Mouse (Mus musculus) limb, embryonic 15.5 days (tissue): Measurements from ENCODE around the gene Kif7. TPM values are rescaled to one million over a fixed set of nuclear protein-coding genes. Genes with fewer than 3 reads are reported as not detected.
A peak's percentile ranks its signal among the peaks of the same experiment; 100 is the strongest.

Experiments used
- ATAC-seq: fragments of 200-750 bp; cut with Nextera tagmentation; 2 replicates; pipeline ENCODE4 v1.8.0; 2017; ENCODE audit warnings: low read depth, moderate TSS enrichment; ENCODE audit not compliant: insufficient number of reproducible peaks, low FRiP score, low TSS enrichment
- H3K27ac ChIP-seq: fragments of 300-500 bp; sonication (generic); 2 replicates; pipeline ENCODE4 v1.5.1; 2015; ENCODE audit warnings: moderate library complexity, mild to moderate bottlenecking, inconsistent platforms
- H3K27me3 ChIP-seq: fragments of 300-500 bp; sonication (generic); 2 replicates; pipeline ENCODE4 v1.6.1; 2015; ENCODE audit warnings: inconsistent platforms
- H3K36me3 ChIP-seq: fragments of 300-500 bp; sonication (generic); 2 replicates; pipeline ENCODE4 v1.6.1; 2015; ENCODE audit warnings: inconsistent platforms
- H3K4me1 ChIP-seq: fragments of 300-500 bp; sonication (generic); 2 replicates; pipeline ENCODE4 v1.6.1; 2015; ENCODE audit warnings: inconsistent platforms
- H3K4me2 ChIP-seq: fragments of 300-500 bp; sonication (generic); 2 replicates; pipeline ENCODE4 v1.6.1; 2015; ENCODE audit warnings: mild to moderate bottlenecking, inconsistent platforms
- H3K4me3 ChIP-seq: fragments of 300-500 bp; sonication (generic); 2 replicates; pipeline ENCODE4 v1.5.1; 2015; ENCODE audit warnings: mild to moderate bottlenecking, inconsistent platforms
- H3K9ac ChIP-seq: fragments of 300-500 bp; sonication (generic); 2 replicates; pipeline ENCODE4 v1.6.1; 2015; ENCODE audit warnings: inconsistent platforms
- H3K9me3 ChIP-seq: fragments of 300-500 bp; sonication (generic); 2 replicates; pipeline ENCODE4 v1.6.1; 2016; ENCODE audit warnings: inconsistent platforms
- WGBS: fragments of 180-500 bp; shearing (Covaris S2); methylation state at CpG from one replicate; pipeline ENCODE4 v1.1.7; 2015; 5-methylcytosine and 5-hydroxymethylcytosine counted together
- polyA plus RNA-seq: library from polyadenylated mRNA; unstranded; fragments of >200 nt; fragmentation: Nextera tagmentation; extraction: Ambion mirVana; gene quantifications from 2 replicates; pipeline ENCODE4 v1.2.1, GENCODE M21; 2015

The Kif7 gene
- 4.8 and 6.2 TPM in 2 replicates for polyA plus RNA-seq

DNA sequence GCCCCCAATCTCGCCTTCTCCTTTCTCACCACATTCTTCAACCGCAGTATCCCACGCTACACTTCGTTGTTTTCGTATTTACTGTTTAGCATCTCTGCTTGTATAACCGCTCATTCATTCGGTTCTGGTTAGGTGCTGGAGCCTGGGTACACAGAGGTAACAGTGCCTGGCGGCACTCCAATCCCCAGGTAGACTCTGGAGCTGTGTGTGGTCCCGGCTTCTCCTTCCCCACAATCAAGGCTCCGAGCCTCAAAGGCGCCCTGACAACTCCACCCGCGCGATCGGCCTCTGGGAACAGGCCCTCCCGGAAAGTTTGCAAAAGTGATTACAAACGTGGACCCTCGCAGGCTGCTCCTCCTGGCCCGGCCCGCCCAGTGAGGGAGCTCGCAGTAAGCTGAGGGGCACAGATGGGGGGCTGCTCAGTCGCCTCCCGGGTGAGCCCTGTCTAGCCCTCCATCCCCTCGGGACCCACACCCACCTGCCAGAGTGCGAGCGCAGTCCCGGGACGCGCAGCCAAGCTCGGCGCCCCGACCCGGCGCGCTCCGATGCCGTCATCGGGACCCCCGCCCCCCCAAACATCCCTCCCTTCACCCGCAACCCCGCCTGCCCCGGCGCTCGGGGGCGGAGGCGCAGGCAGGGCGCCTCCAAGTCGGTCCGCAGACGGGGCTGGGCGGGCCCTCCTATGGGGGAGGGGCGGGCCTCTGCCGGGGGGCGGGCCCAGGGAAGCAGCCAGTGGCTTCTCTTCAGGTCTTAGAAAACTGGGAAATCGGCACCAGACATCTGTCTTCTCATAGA is at the start of gene Kif7:
Kif7 (minus strand) TSS at position 534 of the 795 bp plus-strand sequence.
- H3K9me3 ChIP-seq = no peaks in the 10 kb centered on the region
- H3K27ac ChIP-seq = peak within 1 kb of the TSS; percentile 59
- peaks cover 14% of the 10 kb centered on the region for H3K4me1 ChIP-seq
- peaks cover 19% of the 10 kb centered on the region for H3K27me3 ChIP-seq
- H3K4me3 ChIP-seq = peak within 1 kb of the TSS; percentile 72
- ATAC-seq = peak; percentile 91
- peak within 1 kb of the TSS; percentile 80 for H3K4me2 ChIP-seq
- peak within 1 kb of the TSS; percentile 63 for H3K9ac ChIP-seq
- H3K36me3 ChIP-seq = peaks cover 7% of the 10 kb centered on the region; the same call in 1 of the 2 replicates
- WGBS = under 1% methylated on average over 48 of the region's 55 CpGs

DNA sequence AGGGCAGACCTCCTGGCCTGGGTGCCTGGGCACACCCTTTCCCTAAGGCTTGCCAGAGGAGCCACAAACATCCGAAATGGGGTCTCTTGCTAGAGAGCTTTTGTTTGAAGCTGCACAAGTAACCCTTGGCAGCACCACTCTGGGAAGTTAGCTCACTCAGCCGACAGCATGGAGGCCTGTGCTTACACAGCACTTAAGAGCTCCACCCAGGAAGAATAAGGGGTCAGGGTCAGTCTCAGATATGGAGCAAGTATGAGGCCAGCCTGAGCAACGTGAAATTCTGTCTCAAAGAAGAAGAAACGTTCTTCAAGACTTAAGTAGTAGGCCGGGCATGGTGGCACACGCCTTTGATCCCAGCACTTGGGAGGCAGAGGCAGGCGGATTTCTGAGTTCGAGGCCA is 46.6 kb upstream of the Kif7 start:
- no peak overlapping the region for H3K9ac ChIP-seq
- no peaks in the 10 kb centered on the region for H3K9me3 ChIP-seq
- H3K4me1 ChIP-seq = no peaks in the 10 kb centered on the region
- H3K36me3 ChIP-seq = no peaks in the 10 kb centered on the region
- no peak overlapping the region for H3K4me2 ChIP-seq
- no peak overlapping the region for H3K27ac ChIP-seq
- ATAC-seq = no peak
- 77% methylated on average over 8 of the region's 8 CpGs for WGBS
- no peaks in the 10 kb centered on the region for H3K27me3 ChIP-seq
- no peak overlapping the region for H3K4me3 ChIP-seq

DNA sequence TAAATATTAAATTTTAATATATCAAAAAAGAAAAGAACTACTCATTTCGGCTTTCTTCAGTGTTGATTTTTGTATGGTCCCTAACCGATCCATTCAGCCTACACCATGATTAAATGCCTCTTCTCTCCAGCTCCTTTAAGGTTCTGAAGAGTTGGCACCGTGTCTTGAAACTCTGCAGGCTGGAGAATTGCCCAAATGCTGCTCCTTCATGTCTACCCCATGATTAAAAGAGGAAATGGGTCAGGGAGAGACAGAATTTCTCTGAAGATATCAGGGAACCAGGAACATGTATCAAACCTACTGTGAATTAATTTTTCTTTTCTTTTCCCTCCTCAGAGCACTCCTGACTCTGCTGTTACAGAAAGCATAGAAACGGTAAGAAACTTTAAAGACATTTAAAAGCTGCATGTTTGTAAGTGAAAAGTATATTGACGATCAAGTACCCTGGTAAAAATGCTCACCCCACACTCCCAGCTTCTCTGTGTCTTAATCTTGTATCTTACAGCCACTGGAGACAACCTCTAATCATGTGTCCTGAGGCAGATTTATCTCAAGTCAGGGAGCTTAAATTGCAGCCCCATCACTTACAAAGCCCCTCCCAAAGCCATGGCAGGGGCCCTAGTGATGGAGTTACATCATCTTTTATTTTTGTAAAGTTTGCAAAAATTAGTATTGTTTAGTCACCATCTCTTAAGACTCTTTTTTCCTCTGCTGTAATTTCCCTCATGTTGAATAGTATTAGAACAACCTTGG is 45.8 kb upstream of the Kif7 start:
- 74% methylated on average over 5 of the region's 5 CpGs for WGBS
- no peaks in the 10 kb centered on the region for H3K9me3 ChIP-seq
- no peak for ATAC-seq
- H3K27me3 ChIP-seq = no peaks in the 10 kb centered on the region
- H3K4me1 ChIP-seq = no peaks in the 10 kb centered on the region
- no peak overlapping the region for H3K27ac ChIP-seq
- no peak overlapping the region for H3K4me2 ChIP-seq
- no peak overlapping the region for H3K4me3 ChIP-seq
- H3K36me3 ChIP-seq = no peaks in the 10 kb centered on the region
- H3K9ac ChIP-seq = no peak overlapping the region

DNA sequence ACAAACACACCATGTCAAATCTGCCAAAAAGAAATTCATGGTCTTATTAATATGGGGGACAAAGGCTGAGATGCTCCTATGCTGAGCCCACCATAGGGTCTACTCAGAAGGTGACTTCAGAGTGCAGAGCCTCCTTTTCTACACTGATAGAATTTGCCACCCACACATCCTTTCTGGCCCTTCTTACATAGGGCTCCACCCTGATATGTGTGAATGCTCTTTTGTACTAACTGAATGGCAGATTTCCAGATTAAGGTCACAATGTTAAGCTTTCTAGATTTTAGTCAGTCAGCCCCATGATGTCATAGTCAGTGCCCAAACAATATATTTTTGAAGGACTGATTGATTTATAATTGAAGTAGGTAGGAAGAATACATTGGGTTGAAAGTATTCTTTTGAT is 44.2 kb upstream of the Kif7 start:
- no peak for ATAC-seq

DNA sequence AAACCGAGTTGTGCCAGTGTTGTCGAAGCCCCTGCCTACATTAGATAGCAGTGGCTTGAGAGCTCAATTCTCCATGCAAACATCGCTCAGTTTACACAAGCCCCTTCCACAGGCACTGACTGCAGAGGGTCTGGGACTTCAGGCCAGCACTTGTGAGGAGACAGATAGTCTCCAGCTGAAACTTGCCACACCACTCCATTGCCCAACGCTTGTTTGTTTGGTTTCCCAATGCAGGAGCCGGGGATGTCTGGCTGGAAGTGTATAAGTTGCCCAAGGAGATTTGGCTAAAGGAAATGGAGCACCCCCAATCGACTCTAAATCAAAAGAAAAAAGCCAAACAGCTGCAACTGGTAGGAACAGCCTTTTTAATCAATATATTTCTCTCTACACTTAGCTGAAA is 42.7 kb upstream of the Kif7 start:
- Histone ChIP-seq H3K4me3 (no peak overlapping the region), H3K9ac (no peak overlapping the region), H3K36me3 (no peaks in the 10 kb centered on the region), H3K4me2 (no peak overlapping the region), H3K9me3 (no peaks in the 10 kb centered on the region), H3K27me3 (no peaks in the 10 kb centered on the region), H3K27ac (no peak overlapping the region), H3K4me1 (no peaks in the 10 kb centered on the region)
- WGBS = 66% methylated on average over 6 of the region's 6 CpGs
- no peak for ATAC-seq

More for the DNA sequence above, 44.2 kb upstream of the Kif7 start:
- no peak overlapping the region for H3K4me2 ChIP-seq
- H3K9ac ChIP-seq = no peak overlapping the region
- H3K36me3 ChIP-seq = no peaks in the 10 kb centered on the region
- H3K27me3 ChIP-seq = no peaks in the 10 kb centered on the region
- no peak overlapping the region for H3K27ac ChIP-seq
- no peak overlapping the region for H3K4me3 ChIP-seq
- no peaks in the 10 kb centered on the region for H3K9me3 ChIP-seq
- no peaks in the 10 kb centered on the region for H3K4me1 ChIP-seq

DNA sequence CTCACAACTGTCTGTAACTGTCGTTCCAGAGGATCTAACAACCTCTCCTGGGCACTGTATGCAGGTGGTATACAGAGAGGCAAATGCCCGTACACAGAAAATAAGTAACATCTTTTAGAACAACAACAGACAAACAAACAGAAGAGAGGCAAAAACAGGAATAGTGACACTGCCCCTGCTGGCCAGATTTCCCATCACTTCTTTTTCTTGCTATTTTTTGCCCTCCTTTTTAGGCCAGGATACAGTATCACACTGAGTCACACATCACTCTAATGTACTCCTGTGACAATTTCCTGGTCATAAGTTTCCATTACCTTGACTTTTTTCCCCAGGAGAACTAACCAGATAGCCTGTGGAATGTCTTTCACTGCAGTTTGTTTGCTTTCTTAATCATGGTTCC is 40.8 kb upstream of the Kif7 start:
- H3K4me3 ChIP-seq = no peak overlapping the region
- no peak overlapping the region for H3K27ac ChIP-seq
- no peaks in the 10 kb centered on the region for H3K27me3 ChIP-seq
- ATAC-seq = no peak
- no peaks in the 10 kb centered on the region for H3K9me3 ChIP-seq
- H3K4me1 ChIP-seq = no peaks in the 10 kb centered on the region
- H3K4me2 ChIP-seq = no peak overlapping the region
- 50% methylated on average over 2 of the region's 2 CpGs for WGBS
- H3K9ac ChIP-seq = no peak overlapping the region
- no peaks in the 10 kb centered on the region for H3K36me3 ChIP-seq

DNA sequence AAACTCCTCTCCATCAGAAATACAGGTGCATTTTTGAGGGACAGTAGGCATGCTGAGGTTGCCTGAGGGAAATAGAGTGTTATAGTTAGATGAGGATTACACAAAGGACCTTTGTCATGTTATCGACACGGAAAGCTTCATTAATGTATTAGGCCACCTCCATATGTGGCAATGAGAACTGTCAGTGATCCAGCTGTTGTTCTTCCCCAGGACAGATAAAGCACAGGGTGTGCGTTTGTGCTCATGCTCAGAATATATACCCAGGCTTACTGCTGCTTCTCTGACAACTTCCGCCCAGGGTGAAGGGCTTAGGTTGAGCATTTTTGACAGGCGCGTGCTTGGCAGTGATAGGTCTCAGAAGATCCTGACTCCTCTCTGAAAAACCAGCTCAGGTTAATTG is 34.0 kb upstream of the Kif7 start:
- H3K4me3 ChIP-seq = no peak overlapping the region
- WGBS = 86% methylated on average over 6 of the region's 6 CpGs
- no peak overlapping the region for H3K9ac ChIP-seq
- H3K4me1 ChIP-seq = no peaks in the 10 kb centered on the region
- H3K4me2 ChIP-seq = no peak overlapping the region
- no peak overlapping the region for H3K27ac ChIP-seq
- no peaks in the 10 kb centered on the region for H3K36me3 ChIP-seq
- no peak for ATAC-seq
- H3K27me3 ChIP-seq = no peaks in the 10 kb centered on the region; the same call in 1 of the 2 replicates
- H3K9me3 ChIP-seq = no peaks in the 10 kb centered on the region

DNA sequence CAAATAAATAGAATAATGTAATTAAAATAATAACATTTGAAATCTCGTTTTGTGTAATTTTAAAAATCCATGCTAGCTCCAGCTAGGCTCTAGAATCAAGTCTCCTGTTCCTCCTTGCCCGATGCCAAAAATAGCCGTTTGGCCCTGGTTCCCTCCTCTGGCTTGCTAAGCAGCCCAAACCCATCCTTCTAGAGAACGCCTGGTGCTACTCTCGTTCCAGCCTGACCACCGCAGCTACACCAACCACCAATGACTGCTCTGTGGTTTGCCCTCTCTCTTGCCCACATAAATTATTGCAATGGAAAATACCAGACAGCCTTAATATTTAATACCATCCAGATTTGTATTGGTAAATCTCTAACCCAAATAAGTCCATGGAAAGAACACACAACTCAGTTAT is 32.1 kb upstream of the Kif7 start:
- no peak overlapping the region for H3K4me2 ChIP-seq
- WGBS = 75% methylated on average over 6 of the region's 6 CpGs
- ATAC-seq = no peak
- H3K9me3 ChIP-seq = no peaks in the 10 kb centered on the region
- no peak overlapping the region for H3K27ac ChIP-seq
- no peak overlapping the region for H3K9ac ChIP-seq
- no peak overlapping the region for H3K4me3 ChIP-seq
- no peaks in the 10 kb centered on the region; the same call in 1 of the 2 replicates for H3K27me3 ChIP-seq
- no peaks in the 10 kb centered on the region for H3K36me3 ChIP-seq
- H3K4me1 ChIP-seq = peaks cover 5% of the 10 kb centered on the region; the same call in 1 of the 2 replicates

DNA sequence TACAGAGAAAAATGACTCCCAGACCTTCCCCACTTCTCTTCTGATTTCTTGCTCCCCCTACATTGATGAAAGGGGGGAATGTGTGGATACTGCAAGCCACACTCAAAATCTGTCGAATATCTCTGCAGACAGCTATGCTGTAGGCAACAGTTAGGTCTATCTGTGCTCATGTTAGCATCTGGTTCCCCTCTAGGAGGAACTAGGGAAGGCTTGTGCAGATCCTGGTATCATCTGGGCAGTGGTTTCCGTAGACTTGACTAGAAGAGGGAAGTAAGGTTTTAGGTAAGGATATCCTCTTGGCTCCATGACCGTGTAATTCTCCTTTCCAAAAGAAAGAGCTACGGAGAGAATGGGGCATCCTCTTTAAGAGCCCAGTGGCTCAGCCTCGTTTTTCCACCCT is 29.1 kb upstream of the Kif7 start:
- H3K4me1 ChIP-seq = peaks cover 5% of the 10 kb centered on the region; the same call in 1 of the 2 replicates
- H3K27me3 ChIP-seq = no peaks in the 10 kb centered on the region; the same call in 1 of the 2 replicates

DNA sequence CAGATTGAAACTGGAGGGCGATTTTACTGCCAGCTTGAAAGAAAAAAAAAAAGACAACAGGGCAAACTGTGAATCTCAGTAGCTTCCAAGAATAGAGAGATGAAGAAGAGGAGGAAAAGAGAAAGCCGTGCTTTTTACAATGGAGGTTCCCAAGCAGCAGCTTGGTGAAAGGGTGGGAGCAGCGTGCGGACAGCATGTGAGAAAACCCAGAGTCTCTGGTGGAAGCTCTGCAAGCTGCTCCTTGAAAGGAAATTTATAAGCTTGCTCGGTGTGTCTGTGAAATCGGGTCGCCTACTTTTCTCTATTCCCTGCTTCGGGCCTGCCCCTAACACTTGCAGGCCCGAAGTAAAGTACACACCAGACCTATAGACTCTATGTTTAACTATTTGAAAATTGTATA is 28.5 kb upstream of the Kif7 start:
- H3K9me3 ChIP-seq = no peaks in the 10 kb centered on the region
- H3K9ac ChIP-seq = no peak overlapping the region
- peaks cover 5% of the 10 kb centered on the region; the same call in 1 of the 2 replicates for H3K4me1 ChIP-seq
- ATAC-seq = no peak
- H3K4me3 ChIP-seq = no peak overlapping the region
- H3K27ac ChIP-seq = no peak overlapping the region
- 88% methylated on average over 9 of the region's 9 CpGs for WGBS
- H3K36me3 ChIP-seq = 0 out of 2 replicates have a peak, but pooled peaks cover 3% of the 10 kb centered on the region
- H3K27me3 ChIP-seq = no peaks in the 10 kb centered on the region; the same call in 1 of the 2 replicates
- no peak overlapping the region for H3K4me2 ChIP-seq

More for the DNA sequence above, 29.1 kb upstream of the Kif7 start:
- 79% methylated on average over 5 of the region's 5 CpGs for WGBS
- Histone ChIP-seq H3K36me3 (0 out of 2 replicates have a peak, but pooled peaks cover 2% of the 10 kb centered on the region), H3K4me3 (no peak overlapping the region), H3K9me3 (no peaks in the 10 kb centered on the region), H3K4me2 (no peak overlapping the region), H3K9ac (no peak overlapping the region), H3K27ac (no peak overlapping the region)
- no peak for ATAC-seq

DNA sequence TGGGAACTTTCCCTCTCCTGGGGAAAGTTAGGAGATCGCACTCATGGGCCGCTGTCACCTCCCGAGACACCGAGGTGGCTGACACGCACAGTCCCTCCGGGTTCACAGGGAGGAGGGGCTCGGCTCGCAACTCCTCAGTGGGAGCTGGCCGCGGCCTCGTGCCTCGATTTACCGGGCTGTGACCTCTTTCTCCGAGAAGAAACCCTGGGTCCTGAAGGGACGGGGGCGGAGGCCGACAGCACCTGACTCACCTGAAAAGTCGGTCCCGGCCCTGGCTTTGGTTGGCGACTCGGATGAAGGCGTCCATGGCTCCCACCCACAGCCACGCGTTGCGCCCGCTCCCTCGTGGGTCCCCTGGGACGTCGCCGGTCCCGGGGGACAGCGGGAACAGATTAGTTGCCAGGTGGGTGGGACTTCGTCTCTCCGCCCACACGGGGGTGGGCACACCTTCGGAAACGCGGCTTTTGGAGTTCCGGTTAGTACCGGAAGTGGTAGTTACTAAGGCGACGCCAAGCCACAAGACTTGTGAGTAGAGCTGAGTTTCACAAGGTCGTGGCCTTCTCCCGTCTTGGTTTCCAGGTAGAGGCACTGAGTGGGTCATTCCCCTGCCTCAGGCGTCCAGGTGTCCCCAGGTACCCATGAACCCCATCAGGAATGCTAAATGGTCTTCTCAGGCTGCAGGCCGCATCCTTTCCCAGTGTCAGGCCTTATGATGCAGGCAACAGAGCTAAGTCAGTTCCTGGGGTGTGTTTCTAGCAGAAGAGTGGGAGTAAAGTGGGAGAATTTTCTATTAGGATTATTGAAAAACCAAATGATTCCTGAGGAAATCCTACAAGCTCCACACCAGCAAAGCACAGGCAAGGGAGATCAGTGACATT is 27.4 kb upstream of the Kif7 start, which contains the start of the genes Pex11a and Wdr93:
Pex11a (minus strand) TSS at position 473 of the 878 bp plus-strand sequence.
Wdr93 (plus strand) TSS at position 505 of the 878 bp plus-strand sequence.
- 3% methylated on average over 46 of the region's 46 CpGs for WGBS
- Histone ChIP-seq H3K27ac (no peak within 1 kb of the TSS), H3K4me1 (peaks cover 5% of the 10 kb centered on the region; the same call in 1 of the 2 replicates), H3K9ac (peak within 1 kb of the TSS; percentile 60), H3K4me2 (peak within 1 kb of the TSS; percentile 92), H3K36me3 (0 out of 2 replicates have a peak, but pooled peaks cover 3% of the 10 kb centered on the region), H3K27me3 (no peaks in the 10 kb centered on the region; the same call in 1 of the 2 replicates), H3K9me3 (no peaks in the 10 kb centered on the region), H3K4me3 (peak within 1 kb of the TSS; percentile 66)
- peak; percentile 65; the same call in 1 of the 2 replicates for ATAC-seq
